Mouse (Mus musculus) large intestine, adult 2 months (tissue): ENCODE results near the gene Tbc1d16. TPM values are rescaled to one million over a fixed set of nuclear protein-coding genes. Genes with fewer than 3 reads are reported as not detected.

Source experiments
- DNase-seq: peaks from one replicate; pipeline ENCODE4 v3.0.0-alpha.2; 2012; ENCODE audit warnings: low read depth, low spot score
- WGBS: fragments of 180-500 bp; shearing (Covaris S2); methylation state at CpG from one replicate; pipeline ENCODE4 v1.1.7; 2018; 5-methylcytosine and 5-hydroxymethylcytosine counted together
- polyA plus RNA-seq: library from polyadenylated mRNA; depleted of rRNA; stranded (reverse); fragments of >200 nt; gene quantifications from 2 replicates; pipeline ENCODE4 v1.2.3, GENCODE M21; 2012

Tbc1d16 gene
- polyA plus RNA-seq, 1 experiment = 4.0 TPM

- 73% methylated on average over 32 of the region's 32 CpGs for WGBS
Observed at GRCm38 (mm10) chr11:119210321-119211100, 17.8 kb downstream of the Tbc1d16 start.

GRCm38 (mm10) chr11:119209371-119210025 is 18.8 kb downstream of the Tbc1d16 start:
- 72% methylated on average over 10 of the region's 10 CpGs for WGBS
- no peak for DNase-seq

More at GRCm38 (mm10) chr11:119210321-119211100, 17.8 kb downstream of the Tbc1d16 start:
- no peak for DNase-seq

DNA sequence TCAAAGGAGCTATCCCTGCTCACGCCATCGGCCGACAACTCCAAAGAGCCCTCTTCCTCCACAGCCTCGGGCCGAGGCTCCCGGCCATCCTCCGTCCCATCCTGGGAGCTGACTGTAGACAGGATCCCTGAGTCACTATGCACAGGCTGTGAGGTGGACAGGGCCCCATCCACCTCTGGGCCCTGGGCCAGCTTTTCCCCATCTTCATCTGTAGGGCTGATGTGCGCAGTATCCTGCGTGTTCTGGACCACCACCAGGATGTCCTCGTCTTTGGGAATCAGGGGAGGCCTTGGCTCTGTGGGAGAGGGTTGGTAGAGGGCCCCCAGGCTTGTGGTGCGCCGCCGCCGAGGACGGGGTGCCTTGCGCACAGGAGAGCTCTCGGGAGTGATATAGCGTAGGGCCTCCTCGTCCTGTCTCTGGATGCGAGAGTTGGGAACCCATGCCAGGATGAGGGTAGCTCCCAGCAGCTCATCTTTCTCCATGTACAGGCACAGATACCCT is 19.4 kb downstream of the Tbc1d16 start:
- no peak for DNase-seq
- 94% methylated on average over 20 of the region's 20 CpGs for WGBS

- DNase-seq = no peak
- 87% methylated on average over 6 of the region's 6 CpGs for WGBS
Observed at GRCm38 (mm10) chr11:119207986-119208385, 20.3 kb downstream of the Tbc1d16 start.

DNA sequence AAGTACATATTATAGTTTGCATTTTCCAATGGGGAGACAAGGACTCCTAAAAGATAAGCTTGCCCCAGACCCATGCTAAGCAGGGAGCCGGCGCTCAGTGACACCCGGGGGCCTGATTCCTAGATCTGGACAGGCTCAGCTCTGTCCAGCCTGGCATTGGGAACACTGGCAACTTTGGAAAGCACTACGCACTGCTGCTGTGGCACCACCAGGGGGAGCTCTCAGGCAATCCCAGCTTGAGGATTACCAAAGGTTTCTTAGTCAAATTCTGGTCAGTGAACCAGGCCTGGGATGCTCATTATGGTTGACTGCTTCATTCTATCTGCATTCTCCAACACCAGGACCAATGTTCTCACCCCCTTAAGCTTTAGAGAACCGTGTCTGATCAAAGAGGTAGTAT is 21.7 kb downstream of the Tbc1d16 start:
- 27% methylated on average over 5 of the region's 5 CpGs for WGBS

DNA sequence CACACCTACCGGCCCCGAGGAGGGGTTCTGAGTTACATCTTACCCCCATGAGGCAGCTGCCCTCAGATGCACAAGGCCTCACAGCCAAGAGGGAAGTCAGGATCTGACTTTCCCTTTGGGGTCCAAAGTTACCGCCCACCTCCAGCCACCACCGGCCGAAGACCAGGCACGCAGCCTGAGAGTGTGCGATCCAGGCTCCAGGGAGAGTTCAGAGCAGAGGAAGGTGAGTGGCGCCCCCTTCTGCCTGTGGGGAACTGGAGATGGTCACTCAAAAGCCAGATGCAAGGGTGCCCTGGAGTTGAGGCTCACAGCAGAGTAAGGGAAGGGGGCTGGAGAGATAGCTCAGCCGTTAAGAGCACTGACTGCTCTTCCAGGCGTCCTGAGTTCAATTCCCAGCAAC is 22.6 kb downstream of the Tbc1d16 start:
- 83% methylated on average over 10 of the region's 10 CpGs for WGBS
- no peak for DNase-seq

More for the DNA sequence above, 21.7 kb downstream of the Tbc1d16 start:
- DNase-seq = no peak

- 47% methylated on average over 5 of the region's 5 CpGs for WGBS
- DNase-seq = no peak
Observed at GRCm38 (mm10) chr11:119203423-119203822, 24.9 kb downstream of the Tbc1d16 start.

GRCm38 (mm10) chr11:119199233-119199601 is 29.1 kb downstream of the Tbc1d16 start:
- no peak for DNase-seq
- WGBS = 80% methylated on average over 4 of the region's 4 CpGs

DNA sequence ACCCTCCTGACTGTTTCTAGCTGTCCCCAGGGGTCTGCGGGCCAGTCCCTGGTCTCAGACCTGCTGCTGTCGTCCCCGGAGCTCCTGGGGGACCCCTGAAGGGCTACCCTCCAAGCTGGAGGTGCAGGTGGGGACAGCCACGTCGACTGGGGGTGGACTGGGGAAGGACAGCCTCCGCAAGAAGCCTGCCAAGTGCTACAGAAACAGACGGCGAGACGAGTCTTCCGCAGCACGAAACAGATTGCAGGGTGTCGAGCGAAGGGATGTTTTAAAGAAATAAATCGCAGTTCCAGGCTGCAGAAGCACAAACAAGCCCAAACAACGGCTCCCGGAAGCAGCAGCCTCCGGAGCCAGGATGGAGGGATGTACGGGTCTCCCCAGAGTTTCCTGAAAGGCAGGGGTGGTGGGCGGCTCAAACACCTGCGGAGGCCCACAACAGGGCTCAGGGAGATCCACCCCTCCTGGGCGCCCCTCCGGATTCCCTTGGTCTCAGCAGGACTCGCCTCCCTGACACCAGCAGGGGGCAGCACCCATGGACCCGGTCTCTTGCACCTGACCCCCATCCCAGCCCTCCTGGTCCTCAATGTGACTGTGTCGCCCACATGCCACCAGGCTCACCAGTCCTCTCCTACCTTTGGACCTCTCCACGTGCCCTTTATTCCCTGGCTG is 29.6 kb downstream of the Tbc1d16 start:
- no peak for DNase-seq

GRCm38 (mm10) chr11:119197618-119198563 is 30.4 kb downstream of the Tbc1d16 start:
- no peak for DNase-seq
- 82% methylated on average over 18 of the region's 18 CpGs for WGBS

More for the DNA sequence above, 29.6 kb downstream of the Tbc1d16 start:
- 54% methylated on average over 26 of the region's 26 CpGs for WGBS

DNA sequence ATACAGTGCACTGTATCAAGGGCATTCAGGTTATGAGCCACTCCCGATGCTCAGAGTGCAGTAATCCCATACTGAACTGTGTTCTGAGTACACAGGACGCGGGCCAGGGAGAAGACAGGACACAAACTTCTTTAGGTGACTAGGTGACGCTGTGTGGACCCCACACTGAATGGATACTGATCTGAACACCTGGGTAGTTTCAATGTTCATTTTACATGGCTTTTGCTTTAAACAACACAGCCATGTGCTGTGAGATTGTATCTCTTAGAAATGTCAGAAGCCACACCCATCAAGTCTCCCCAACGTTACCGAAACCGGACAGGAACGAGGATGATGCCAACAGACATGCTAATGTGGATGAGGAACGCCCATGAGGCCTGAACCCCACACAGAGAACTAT is 35.7 kb downstream of the Tbc1d16 start:
- DNase-seq = no peak
- 38% methylated on average over 9 of the region's 9 CpGs for WGBS

GRCm38 (mm10) chr11:119192176-119192575 is 36.1 kb downstream of the Tbc1d16 start:
- 41% methylated on average over 5 of the region's 5 CpGs for WGBS

GRCm38 (mm10) chr11:119191606-119192081 is 36.7 kb downstream of the Tbc1d16 start:
- 77% methylated on average over 9 of the region's 9 CpGs for WGBS
- no peak for DNase-seq

More at GRCm38 (mm10) chr11:119192176-119192575, 36.1 kb downstream of the Tbc1d16 start:
- DNase-seq = no peak

- no peak for DNase-seq
- WGBS = 15% methylated on average over 11 of the region's 11 CpGs
Observed at GRCm38 (mm10) chr11:119190498-119190897, 37.8 kb downstream of the Tbc1d16 start.

DNA sequence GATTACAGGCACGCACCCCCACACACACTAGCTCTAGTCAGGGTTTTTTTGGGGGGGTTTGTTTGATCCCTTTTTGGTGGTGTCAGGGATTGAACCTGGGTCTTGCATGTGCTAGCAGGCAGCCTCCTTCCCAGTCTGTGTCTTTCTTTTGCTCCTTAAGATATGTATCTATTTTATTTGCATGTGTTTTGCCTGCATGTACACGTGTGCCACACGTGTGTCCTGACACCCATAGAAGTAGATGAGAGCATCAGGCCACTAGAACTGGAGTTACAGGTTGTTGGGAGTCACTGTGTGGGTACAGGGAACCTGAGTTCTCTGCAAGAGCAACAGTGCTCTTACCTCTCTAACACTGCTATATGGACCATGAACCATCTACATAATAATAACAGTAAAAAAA is 39.0 kb downstream of the Tbc1d16 start:
- WGBS = 94% methylated on average over 3 of the region's 3 CpGs

GRCm38 (mm10) chr11:119188389-119188788 is 39.9 kb downstream of the Tbc1d16 start:
- DNase-seq = no peak
- WGBS = 36% methylated on average over 6 of the region's 6 CpGs

More for the DNA sequence above, 39.0 kb downstream of the Tbc1d16 start:
- DNase-seq = no peak

- 67% methylated on average over 10 of the region's 10 CpGs for WGBS
Observed at GRCm38 (mm10) chr11:119187800-119188197, 40.5 kb downstream of the Tbc1d16 start.

GRCm38 (mm10) chr11:119186989-119187799 is 41.1 kb downstream of the Tbc1d16 start:
- WGBS = 43% methylated on average over 25 of the region's 25 CpGs
- DNase-seq = no peak

More at GRCm38 (mm10) chr11:119187800-119188197, 40.5 kb downstream of the Tbc1d16 start:
- DNase-seq = no peak
